Mouse (Mus musculus) heart, embryonic 15.5 days (tissue): ENCODE data around the gene Topbp1. TPM values are rescaled to one million over a fixed set of nuclear protein-coding genes. Genes with fewer than 3 reads are reported as not detected.
A peak's percentile ranks its signal among the peaks of the same experiment; 100 is the strongest.
"Not testable (repeated sequence)": the region's sequence is repeated elsewhere in the genome, so short reads cannot be mapped to it uniquely, and the experiment has no call there.

ENCODE experiments used
- ATAC-seq: fragments of 200-750 bp; cut with Nextera tagmentation; replicated peaks from 2 replicates; pipeline ENCODE4 v1.8.0; 2017; ENCODE audit warnings: low read depth, moderate TSS enrichment; ENCODE audit not compliant: insufficient number of reproducible peaks, insufficient read depth, low FRiP score
- H3K27ac ChIP-seq: fragments of 300-500 bp; sonication (generic); 2 replicates; pipeline ENCODE4 v1.5.1; 2015; ENCODE audit warnings: mild to moderate bottlenecking, inconsistent platforms
- H3K27me3 ChIP-seq: fragments of 300-500 bp; sonication (generic); 2 replicates; pipeline ENCODE4 v1.6.1; 2015; ENCODE audit warnings: inconsistent platforms
- H3K36me3 ChIP-seq: fragments of 300-500 bp; sonication (generic); 2 replicates; pipeline ENCODE4 v1.6.1; 2015; ENCODE audit warnings: mild to moderate bottlenecking, inconsistent platforms
- H3K4me1 ChIP-seq: fragments of 300-500 bp; sonication (generic); replicated peaks from 2 replicates; pipeline ENCODE4 v1.6.1; 2015; ENCODE audit warnings: inconsistent platforms
- H3K4me2 ChIP-seq: fragments of 300-500 bp; sonication (generic); 2 replicates; pipeline ENCODE4 v1.6.1; 2015; ENCODE audit warnings: inconsistent platforms, mild to moderate bottlenecking, moderate library complexity
- H3K4me3 ChIP-seq: fragments of 300-500 bp; sonication (generic); 2 replicates; pipeline ENCODE4 v1.5.1; 2015; ENCODE audit warnings: mild to moderate bottlenecking, inconsistent platforms
- H3K9ac ChIP-seq: fragments of 300-500 bp; sonication (generic); 2 replicates; pipeline ENCODE4 v1.6.1; 2015; ENCODE audit warnings: mild to moderate bottlenecking, inconsistent platforms
- H3K9me3 ChIP-seq: fragments of 300-500 bp; sonication (generic); replicated peaks from 2 replicates; pipeline ENCODE4 v1.6.1; 2016; ENCODE audit warnings: inconsistent platforms
- WGBS: fragments of 180-500 bp; shearing (Covaris S2); methylation state at CpG from one replicate; pipeline ENCODE4 v1.1.7; 2015; ENCODE audit warnings: mixed read lengths; 5-methylcytosine and 5-hydroxymethylcytosine counted together
- polyA plus RNA-seq: library from polyadenylated mRNA; unstranded; fragments of >200 nt; fragmentation: Nextera tagmentation; extraction: Ambion mirVana; gene quantifications from 2 replicates; pipeline ENCODE4 v1.2.1, GENCODE M21; 2015

Topbp1 gene
- polyA plus RNA-seq, 1 experiment from 2014 or later = 36.6 TPM

DNA sequence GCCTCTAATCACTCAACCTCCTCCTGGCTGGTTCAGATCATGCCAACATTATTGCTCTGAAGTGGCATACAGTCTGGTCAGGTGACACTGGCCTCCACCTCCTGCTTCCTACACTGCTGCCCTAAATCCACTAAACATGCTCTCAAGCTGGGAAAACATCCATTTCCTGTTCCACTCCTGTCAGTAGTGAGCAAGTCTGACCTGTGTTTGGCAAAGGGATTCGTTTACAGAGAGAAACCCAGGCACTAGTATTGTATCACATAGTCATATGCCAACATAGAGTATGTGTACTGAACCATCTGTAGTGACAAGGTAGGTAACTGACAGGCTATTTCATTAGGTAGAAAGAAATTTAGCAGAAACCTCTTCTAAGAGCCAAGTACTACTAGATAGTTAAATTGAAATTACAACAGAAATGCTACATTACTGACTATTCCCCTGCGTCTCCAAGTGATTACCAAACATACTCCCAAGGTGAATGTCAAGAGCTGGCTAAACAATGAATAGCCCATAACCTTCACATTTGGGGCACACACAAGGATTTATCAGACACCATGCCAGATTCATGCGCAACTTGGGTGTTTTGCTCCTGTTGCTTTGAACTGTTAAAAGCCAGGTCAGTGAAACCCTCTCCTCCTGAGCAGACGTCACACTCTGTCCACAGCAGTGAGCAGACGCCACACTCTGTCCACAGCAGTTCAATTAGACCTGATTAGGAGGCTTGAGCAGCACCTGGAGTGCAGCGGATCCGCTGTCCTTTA, 48.7 kb downstream of the Topbp1 start:
- not testable (repeated sequence) for H3K9ac ChIP-seq, ATAC-seq, H3K9me3 ChIP-seq, H3K4me3 ChIP-seq, H3K4me2 ChIP-seq, H3K27me3 ChIP-seq, H3K27ac ChIP-seq
- Histone ChIP-seq H3K4me1 (peaks cover 11% of the 10 kb centered on the region), H3K36me3 (peaks cover 50% of the 10 kb centered on the region)
- 78% methylated on average over 7 of the region's 7 CpGs for WGBS

DNA sequence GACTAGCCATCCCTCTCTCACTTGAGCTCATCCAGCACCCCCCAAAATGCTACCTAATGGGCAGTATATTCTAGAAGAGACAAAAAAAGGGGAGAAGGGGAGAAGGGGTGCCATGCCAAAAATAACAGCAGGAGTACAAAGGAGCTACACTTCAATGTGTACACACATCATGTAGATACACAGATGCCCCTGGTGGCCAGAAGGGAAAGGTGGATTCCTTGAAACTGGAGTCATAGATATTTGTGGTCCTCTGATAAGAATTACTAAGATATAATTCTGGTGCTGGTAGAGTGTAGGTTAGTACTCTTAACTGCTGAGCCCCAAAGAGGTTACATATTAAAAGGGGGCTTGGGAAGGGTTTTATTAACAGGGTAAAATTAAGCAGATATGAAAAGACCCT, 52.9 kb downstream of the Topbp1 start:
- ATAC-seq = 0 out of 2 replicates have a peak, but pooled peaks have one; percentile 31
- H3K27me3 ChIP-seq = no peaks in the 10 kb centered on the region
- H3K36me3 ChIP-seq = peaks cover 39% of the 10 kb centered on the region
- H3K27ac ChIP-seq = peak overlapping the region; percentile 52
- no peak overlapping the region for H3K9ac ChIP-seq
- no peak overlapping the region for H3K4me2 ChIP-seq
- H3K4me3 ChIP-seq = no peak overlapping the region
- no peaks in the 10 kb centered on the region for H3K9me3 ChIP-seq
- H3K4me1 ChIP-seq = peaks cover 26% of the 10 kb centered on the region

DNA sequence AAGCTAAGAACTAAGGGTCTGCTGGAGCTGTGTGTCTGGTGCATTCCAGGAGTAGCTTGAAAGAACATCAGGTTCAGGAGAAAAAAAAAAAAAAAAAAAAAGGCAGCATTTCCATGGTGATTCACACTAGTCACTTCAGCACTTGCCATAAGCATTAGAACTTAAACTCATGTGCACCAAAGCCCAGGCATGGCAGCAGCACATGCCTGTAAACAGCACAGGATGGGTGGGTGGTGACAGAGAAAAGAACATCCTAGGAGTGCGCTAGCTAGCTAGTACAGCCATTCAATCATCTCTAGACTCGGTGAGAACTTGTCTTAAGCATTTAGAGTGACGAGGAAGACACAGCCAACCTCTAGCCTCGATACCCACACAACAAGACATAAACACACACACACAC, 53.5 kb downstream of the Topbp1 start:
- 72% methylated on average over 4 of the region's 4 CpGs for WGBS
- Histone ChIP-seq H3K4me2 (no peak overlapping the region), H3K4me1 (peaks cover 32% of the 10 kb centered on the region), H3K9ac (no peak overlapping the region), H3K36me3 (peaks cover 39% of the 10 kb centered on the region), H3K27ac (peak overlapping the region; percentile 52), H3K27me3 (no peaks in the 10 kb centered on the region), H3K4me3 (no peak overlapping the region), H3K9me3 (no peaks in the 10 kb centered on the region)
- no peak for ATAC-seq

DNA sequence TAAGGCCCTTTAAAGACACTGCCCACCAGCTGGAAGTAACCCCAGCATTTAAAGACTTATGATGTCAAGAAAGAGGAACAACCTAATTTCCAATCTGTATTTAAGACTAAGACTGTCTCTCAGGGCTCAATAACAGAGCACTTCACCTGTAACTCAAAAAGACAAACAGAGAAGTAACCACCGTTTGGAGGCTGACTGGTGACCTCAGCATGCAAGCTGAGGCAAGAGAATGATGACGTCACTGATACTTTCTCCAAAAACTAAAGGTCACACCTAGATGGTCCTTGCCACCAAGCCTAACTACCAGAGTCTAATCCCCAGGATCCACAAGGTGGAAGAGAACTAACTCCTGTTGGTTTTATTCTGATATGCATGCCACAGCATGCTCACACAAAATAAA, 55.6 kb downstream of the Topbp1 start:
- WGBS = 41% methylated on average over 2 of the region's 2 CpGs
- no peak overlapping the region for H3K27ac ChIP-seq
- peaks cover 39% of the 10 kb centered on the region for H3K36me3 ChIP-seq
- H3K4me1 ChIP-seq = peaks cover 33% of the 10 kb centered on the region
- ATAC-seq = no peak
- no peak overlapping the region for H3K9ac ChIP-seq
- no peaks in the 10 kb centered on the region for H3K9me3 ChIP-seq
- no peak overlapping the region for H3K4me2 ChIP-seq
- H3K4me3 ChIP-seq = no peak overlapping the region
- no peaks in the 10 kb centered on the region for H3K27me3 ChIP-seq

DNA sequence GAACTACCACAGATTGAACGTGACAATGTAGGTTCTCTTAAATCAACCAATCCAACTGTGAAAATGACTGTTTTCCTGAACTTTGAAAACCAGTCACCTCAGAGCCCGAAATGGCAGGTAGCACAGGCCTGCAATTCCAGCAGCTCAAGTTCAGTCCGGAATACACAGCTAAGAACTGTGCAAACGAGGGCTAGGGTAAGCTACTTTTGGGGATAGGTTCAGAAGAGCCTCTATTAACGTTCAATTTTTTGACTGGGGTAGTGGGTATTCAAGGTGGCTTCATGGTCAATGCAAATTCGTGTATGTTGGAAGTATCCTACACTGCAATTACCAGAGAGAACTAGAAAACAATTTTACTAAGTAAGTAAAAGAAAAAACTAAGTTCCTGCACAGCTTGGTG, 58.1 kb downstream of the Topbp1 start:
- Histone ChIP-seq H3K4me3 (peak overlapping the region; percentile 92), H3K27ac (0 out of 2 replicates have a peak overlapping the region, but pooled peaks have one; percentile 7), H3K9ac (peak overlapping the region; percentile 100), H3K27me3 (no peaks in the 10 kb centered on the region), H3K36me3 (peaks cover 20% of the 10 kb centered on the region), H3K4me2 (peak overlapping the region; percentile 78), H3K9me3 (no peaks in the 10 kb centered on the region), H3K4me1 (peaks cover 37% of the 10 kb centered on the region)
- ATAC-seq = no peak
- 53% methylated on average over 6 of the region's 6 CpGs for WGBS

DNA sequence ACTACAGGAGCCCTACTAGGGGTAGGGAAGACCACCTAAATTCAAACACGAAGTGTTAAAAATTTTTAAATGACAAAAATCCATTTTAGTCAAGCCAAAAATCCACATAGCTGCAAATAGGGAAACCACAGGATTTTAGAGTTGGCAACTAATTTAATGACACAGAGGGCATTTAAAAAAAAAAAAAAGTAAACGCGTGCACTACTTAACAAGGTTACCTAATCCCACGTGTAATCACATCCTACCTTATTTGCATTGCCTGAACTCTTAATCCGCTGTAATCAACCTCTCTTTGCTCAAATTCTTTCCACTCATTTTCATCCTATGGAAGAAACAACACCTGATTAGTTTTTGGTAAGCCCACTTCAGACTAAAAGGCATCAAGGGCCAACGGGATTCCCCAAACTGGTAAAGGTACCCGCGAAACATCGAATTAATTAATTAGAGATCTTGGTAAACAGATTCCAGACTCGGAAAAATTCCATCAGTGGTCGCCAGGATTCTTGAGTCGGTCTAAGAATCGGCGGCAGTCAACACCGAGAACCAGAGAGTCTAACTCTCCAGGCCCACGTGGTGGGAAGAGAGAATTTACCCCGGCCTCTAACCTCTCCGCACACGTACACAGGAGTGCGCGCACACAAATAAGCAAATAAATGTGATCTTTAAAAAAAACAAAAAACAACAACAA, 58.9 kb downstream of the Topbp1 start:
- Histone ChIP-seq H3K9me3 (no peaks in the 10 kb centered on the region), H3K4me1 (peaks cover 31% of the 10 kb centered on the region), H3K4me2 (peak overlapping the region; percentile 78), H3K27me3 (no peaks in the 10 kb centered on the region), H3K4me3 (peak overlapping the region; percentile 92), H3K27ac (peak overlapping the region; percentile 96), H3K36me3 (peaks cover 20% of the 10 kb centered on the region), H3K9ac (peak overlapping the region; percentile 100)
- no peak for ATAC-seq
- under 1% methylated on average over 21 of the region's 21 CpGs for WGBS

DNA sequence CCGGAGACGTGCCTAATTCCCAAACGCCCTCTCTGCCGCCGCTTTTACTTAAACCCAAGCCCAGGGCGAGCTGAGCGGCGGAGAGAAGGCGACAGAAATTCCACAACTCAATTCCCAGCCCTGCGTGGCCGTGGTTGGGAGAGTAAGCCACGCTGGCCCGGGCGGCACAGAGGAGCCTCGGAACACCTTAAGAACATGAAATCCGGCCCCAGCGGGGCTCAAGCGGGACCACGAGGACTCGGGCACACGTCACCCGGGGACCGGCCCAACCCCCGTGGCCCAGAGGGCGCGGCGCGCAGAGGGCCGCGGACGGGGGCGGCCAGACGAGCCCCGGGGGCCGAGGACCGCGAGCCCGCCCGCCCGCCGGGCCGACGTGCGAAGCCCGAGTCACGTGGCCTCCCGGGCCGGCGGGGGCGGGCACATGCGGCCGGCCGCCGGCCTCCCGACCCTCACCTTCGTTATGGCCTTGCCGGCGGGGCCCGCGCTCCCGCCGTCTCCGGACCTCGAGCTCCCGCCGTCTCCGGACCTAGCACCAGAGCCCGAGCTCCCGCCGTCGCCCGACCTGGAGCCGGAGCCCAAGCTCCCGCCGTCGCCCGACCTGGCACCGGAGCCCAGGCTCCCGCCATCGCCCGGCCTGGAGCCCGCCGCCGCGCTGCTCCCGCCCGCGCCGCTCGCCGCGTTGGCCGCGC, 59.7 kb downstream of the Topbp1 start:
- no peaks in the 10 kb centered on the region for H3K27me3 ChIP-seq
- H3K4me1 ChIP-seq = peaks cover 24% of the 10 kb centered on the region
- no peaks in the 10 kb centered on the region for H3K9me3 ChIP-seq
- peak overlapping the region; percentile 96 for H3K27ac ChIP-seq
- WGBS = 3% methylated on average over 63 of the region's 94 CpGs
- peak overlapping the region; percentile 78 for H3K4me2 ChIP-seq
- H3K4me3 ChIP-seq = peak overlapping the region; percentile 92
- H3K9ac ChIP-seq = peak overlapping the region; percentile 100
- peak; percentile 19 for ATAC-seq
- peaks cover 13% of the 10 kb centered on the region for H3K36me3 ChIP-seq

DNA sequence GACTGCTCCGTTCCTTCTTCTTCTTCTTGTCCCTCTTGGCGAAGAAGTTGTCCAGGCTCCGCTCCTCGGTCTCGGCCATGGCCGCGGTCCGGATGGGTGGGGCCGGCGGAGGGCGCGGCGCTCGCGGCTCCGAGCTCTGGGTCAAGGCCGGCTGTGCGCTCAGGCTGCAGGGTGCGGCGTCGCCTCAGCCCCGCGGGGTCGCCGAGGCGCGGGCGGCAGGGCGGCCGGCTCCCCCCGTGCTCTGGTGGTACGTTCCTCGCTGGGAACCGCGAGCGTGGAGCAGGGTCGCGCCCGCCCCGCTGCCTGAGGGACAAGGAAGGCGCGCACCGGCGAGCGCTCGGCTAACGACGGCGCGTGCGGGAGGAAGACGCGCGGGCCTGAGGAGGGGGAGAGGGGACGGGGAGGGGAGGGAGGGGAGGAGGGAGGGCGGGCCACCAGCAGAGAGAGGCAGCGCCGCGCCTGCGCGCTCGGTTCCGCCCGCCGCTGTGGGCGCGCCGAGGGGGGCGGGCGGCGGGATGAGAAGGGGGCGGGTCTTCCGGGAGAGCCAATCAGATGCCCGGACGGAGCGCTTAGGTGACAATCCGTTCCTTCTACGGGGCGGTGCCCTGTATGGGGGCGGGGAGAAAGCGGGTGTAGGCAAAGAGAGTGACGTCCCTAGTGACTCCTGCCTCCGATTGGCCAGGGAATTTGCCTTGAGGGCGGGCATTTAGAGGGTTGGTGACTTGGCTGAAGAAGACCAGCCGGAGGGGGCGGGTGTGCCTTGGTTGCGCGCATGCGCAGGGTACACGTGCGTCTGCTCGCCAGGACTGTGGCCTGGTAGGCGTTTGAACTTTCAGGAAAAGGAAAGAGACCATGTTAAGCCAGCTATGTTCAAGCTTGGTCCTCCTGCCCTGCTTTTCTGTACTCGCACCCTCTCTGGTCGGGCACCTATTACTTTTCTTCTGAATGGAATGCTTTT, 60.6 kb downstream of the Topbp1 start, which contains the start of gene Cdv3:
Gene Cdv3 (minus strand): TSS at position 551 of the 958 bp plus-strand sequence.
- Histone ChIP-seq H3K36me3 (peaks cover 9% of the 10 kb centered on the region), H3K4me3 (peak within 1 kb of the TSS; percentile 92), H3K27me3 (no peaks in the 10 kb centered on the region), H3K4me1 (peaks cover 25% of the 10 kb centered on the region), H3K27ac (peak within 1 kb of the TSS; percentile 96), H3K9me3 (no peaks in the 10 kb centered on the region), H3K4me2 (peak within 1 kb of the TSS; percentile 78), H3K9ac (peak within 1 kb of the TSS; percentile 100)
- peak; percentile 97 for ATAC-seq
- under 1% methylated on average over 88 of the region's 95 CpGs for WGBS

DNA sequence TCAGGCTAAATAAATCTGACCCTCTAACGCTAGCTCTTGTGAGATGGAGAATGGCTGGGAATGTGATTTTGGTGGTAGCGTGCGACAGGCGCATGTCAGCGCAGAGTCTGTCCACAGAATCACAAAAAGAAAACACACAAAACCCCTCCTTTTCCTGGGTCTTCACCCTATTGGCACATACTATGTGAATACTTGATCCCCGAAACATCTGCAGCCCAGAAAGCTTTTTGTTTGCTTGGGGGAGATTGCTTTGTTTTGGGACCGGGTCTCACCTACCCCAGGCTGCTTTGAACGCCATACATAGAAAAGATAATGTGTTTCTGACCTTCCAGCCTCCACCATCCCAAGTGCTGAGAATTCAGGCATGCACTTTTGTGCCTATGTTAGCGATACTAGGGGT, 61.3 kb downstream of the Topbp1 start:
- Histone ChIP-seq H3K27me3 (no peaks in the 10 kb centered on the region), H3K4me2 (peak overlapping the region; percentile 70), H3K27ac (peak overlapping the region; percentile 86), H3K9ac (peak overlapping the region; percentile 43), H3K9me3 (no peaks in the 10 kb centered on the region), H3K36me3 (peaks cover 9% of the 10 kb centered on the region), H3K4me3 (peak overlapping the region; percentile 40), H3K4me1 (peaks cover 28% of the 10 kb centered on the region)
- no peak for ATAC-seq
- WGBS = 54% methylated on average over 9 of the region's 9 CpGs

DNA sequence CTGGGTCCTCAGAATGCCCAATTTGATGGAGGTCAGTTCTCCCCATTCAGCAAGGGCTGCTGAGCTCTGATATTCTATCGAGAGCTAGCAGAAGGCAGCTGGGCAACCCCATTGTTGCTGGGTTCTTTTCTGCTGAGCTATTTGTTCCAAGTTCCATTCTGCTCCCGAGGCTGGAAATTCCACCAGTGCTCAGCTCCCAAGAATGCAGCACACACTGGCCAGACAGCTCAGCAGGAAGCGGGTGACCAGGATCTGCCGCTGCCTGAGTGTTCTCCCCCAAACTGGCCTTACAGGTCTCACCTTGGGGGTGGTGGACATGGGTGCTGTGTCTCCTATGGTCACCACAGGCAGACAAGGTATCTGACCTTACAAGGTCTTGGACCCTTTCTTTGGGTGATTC, 64.9 kb downstream of the Topbp1 start:
- ATAC-seq = no peak
- Histone ChIP-seq H3K4me1 (peaks cover 16% of the 10 kb centered on the region), H3K4me2 (no peak overlapping the region), H3K27me3 (no peaks in the 10 kb centered on the region), H3K36me3 (no peaks in the 10 kb centered on the region), H3K4me3 (no peak overlapping the region), H3K9me3 (no peaks in the 10 kb centered on the region), H3K9ac (no peak overlapping the region), H3K27ac (peak overlapping the region; percentile 56)
- WGBS = 37% methylated on average over 4 of the region's 4 CpGs
